Mouse (Mus musculus) regulatory T cell (primary cell): ENCODE results near the gene Nwd1.

Experiments used
- in situ Hi-C: fragments of 300-600 bp; cut with MboI, MseI; formaldehyde crosslinking; loops from one replicate; pipeline ENCODE4 v1.15.1; 2025; ENCODE audit warnings: high pct_unique_total_duplicates

Gene Nwd1

GRCm38 (mm10) chr8:72683572-72684099, 37.1 kb downstream of the Nwd1 start:
- in situ Hi-C loops = loop anchor here (5.0 to 10.0 kb wide), 2 partner anchors 64 to 1961 kb away; no protein-coding TSS in a partner anchor

- in situ Hi-C loops = no loop called here
Measured at GRCm38 (mm10) chr8:72698349-72698926, 51.9 kb downstream of the Nwd1 start.

GRCm38 (mm10) chr8:72712569-72712968, 66.1 kb downstream of the Nwd1 start:
- in situ Hi-C loops = no loop called here

GRCm38 (mm10) chr8:72716594-72716993, 70.1 kb downstream of the Nwd1 start:
- in situ Hi-C loops = no loop called here

GRCm38 (mm10) chr8:72720541-72720940, 74.0 kb downstream of the Nwd1 start:
- in situ Hi-C loops = loop anchor here (10.0 kb wide), 1 partner anchor 146 kb away; the partner anchor contains the start of genes Smim7 and Tmem38a

GRCm38 (mm10) chr8:72722769-72723650, 76.5 kb downstream of the Nwd1 start, which contains the start of gene Sin3b:
Gene Sin3b, plus strand, starts transcription at chr8:72723285.
- in situ Hi-C loops = loop anchor here (10.0 kb wide), 1 partner anchor 148 kb away; the partner anchor contains the start of genes Smim7 and Tmem38a

- in situ Hi-C loops = loop anchor here (10.0 kb wide), 1 partner anchor 149 kb away; the partner anchor contains the start of genes Smim7 and Tmem38a
Measured at GRCm38 (mm10) chr8:72723651-72724001, 77.1 kb downstream of the Nwd1 start.

GRCm38 (mm10) chr8:72728636-72729035, 82.1 kb downstream of the Nwd1 start:
- in situ Hi-C loops = loop anchor here (10.0 kb wide), 1 partner anchor 154 kb away; the partner anchor contains the start of genes Smim7 and Tmem38a

- in situ Hi-C loops = no loop called here
Measured at GRCm38 (mm10) chr8:72735001-72735400, 88.5 kb downstream of the Nwd1 start.

GRCm38 (mm10) chr8:72736868-72737267, 90.4 kb downstream of the Nwd1 start:
- in situ Hi-C loops = no loop called here

GRCm38 (mm10) chr8:72746061-72746460, 99.5 kb downstream of the Nwd1 start:
- in situ Hi-C loops = loop anchor here (5.0 to 10.0 kb wide), 2 partner anchors 64 to 161 kb away; no protein-coding TSS in a partner anchor

- in situ Hi-C loops = loop anchor here (5.0 to 10.0 kb wide), 2 partner anchors 68 to 165 kb away; no protein-coding TSS in a partner anchor
Measured at GRCm38 (mm10) chr8:72749846-72750245, 103.3 kb downstream of the Nwd1 start.

GRCm38 (mm10) chr8:72750266-72750665, 103.8 kb downstream of the Nwd1 start:
- in situ Hi-C loops = no loop called here

GRCm38 (mm10) chr8:72751126-72751525, 104.6 kb downstream of the Nwd1 start:
- in situ Hi-C loops = no loop called here

- in situ Hi-C loops = no loop called here
Measured at GRCm38 (mm10) chr8:72752289-72752688, 105.8 kb downstream of the Nwd1 start.

- in situ Hi-C loops = no loop called here
Measured at GRCm38 (mm10) chr8:72753165-72753564, 106.7 kb downstream of the Nwd1 start.

- in situ Hi-C loops = no loop called here
Measured at GRCm38 (mm10) chr8:72753781-72754180, 107.3 kb downstream of the Nwd1 start.

GRCm38 (mm10) chr8:72756031-72756430, 109.5 kb downstream of the Nwd1 start:
- in situ Hi-C loops = no loop called here

GRCm38 (mm10) chr8:72756771-72757390, 110.4 kb downstream of the Nwd1 start:
- in situ Hi-C loops = no loop called here

- in situ Hi-C loops = no loop called here
Measured at GRCm38 (mm10) chr8:72757426-72758195, 111.1 kb downstream of the Nwd1 start.

- in situ Hi-C loops = no loop called here
Measured at GRCm38 (mm10) chr8:72758310-72758709, 111.8 kb downstream of the Nwd1 start.
